Mouse (Mus musculus): Measurements from ENCODE around the gene Gm13723.

DNA sequence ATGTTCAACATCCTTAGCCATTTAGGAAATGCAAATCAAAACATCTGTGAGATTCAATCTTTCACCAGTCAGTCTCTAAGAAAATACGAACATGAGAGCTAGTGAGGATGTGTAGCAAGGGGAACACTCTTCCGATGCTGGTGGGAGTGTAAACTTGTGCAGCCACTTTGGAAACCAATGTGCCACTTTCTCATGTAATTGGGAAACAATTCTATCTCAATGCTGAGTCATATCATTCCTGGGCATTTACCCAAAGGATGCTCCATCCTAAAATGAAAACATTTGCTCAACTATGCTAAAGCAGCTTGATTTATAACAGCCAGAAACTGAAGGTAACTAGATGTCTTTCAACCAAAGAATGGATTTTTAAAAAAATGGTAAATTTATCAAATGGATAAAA lies 31.0 kb upstream of the Gm13723 start:
- TF ChIP-seq CTCF (IDR thresholded peaks at IDR 0.05; ENCODE audit: borderline replicate concordance, insufficient read depth, low read depth, low read length) (no peak), POLR2A (IDR thresholded peaks at IDR 0.05; ENCODE audit: borderline replicate concordance, insufficient read depth, low read length) (no peak)

Data from cerebellum, adult 2 months (tissue).